Mouse (Mus musculus) spleen, adult 2 months (tissue): ENCODE measurements around the gene Papss2.

Experiments
- CTCF ChIP-seq: fragments of 200-500 bp; IDR thresholded peaks from 2 replicates; pipeline ENCODE4 v1.5.1; 2011; ENCODE audit warnings: mild to moderate bottlenecking, inconsistent platforms; ENCODE audit not compliant: insufficient read depth, insufficient read length, insufficient replicate concordance; ENCODE audit errors: extremely low read depth
- POLR2A ChIP-seq: fragments of 200-500 bp; IDR thresholded peaks from 2 replicates; pipeline ENCODE4 v1.6.1; 2011; ENCODE audit warnings: low read depth, low read length, inconsistent platforms

GRCm38 (mm10) chr19:32555257-32555656 lies 40.3 kb upstream of the Papss2 start:
- no peak for TF ChIP-seq CTCF
- TF ChIP-seq POLR2A = no peak
